Mouse (Mus musculus): ENCODE measurements around the gene Rad51c. TPM values are rescaled to one million over a fixed set of nuclear protein-coding genes. Genes with fewer than 3 reads are reported as not detected.
A peak's percentile ranks its signal among the peaks of the same experiment; 100 is the strongest.
"Not testable (repeated sequence)": the region's sequence is repeated elsewhere in the genome, so short reads cannot be mapped to it uniquely, and the experiment has no call there.

The Rad51c gene
- polyA plus RNA-seq, 1 experiment from 2014 or later, result 4.5 TPM

DNA sequence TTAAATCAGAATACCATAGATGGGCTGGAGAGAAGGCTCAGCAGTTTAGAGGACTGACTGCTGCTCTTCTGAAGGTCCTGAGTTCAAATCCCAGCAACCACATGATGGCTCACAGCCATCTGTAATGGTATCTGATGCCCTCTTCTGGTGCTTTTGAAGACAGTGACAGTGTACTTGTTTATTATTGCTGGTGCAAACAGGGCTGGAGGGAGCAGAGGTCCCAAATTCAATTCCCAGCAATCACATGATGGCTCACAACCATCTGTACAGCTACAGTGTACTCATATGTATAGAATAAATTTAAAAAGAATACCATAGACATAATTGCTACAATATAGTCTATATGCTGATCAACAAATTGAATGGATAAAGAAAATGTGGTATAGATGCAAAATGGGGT is 42.7 kb upstream of the Rad51c start:
- Histone ChIP-seq H3K27me3 (replicated peaks; ENCODE audit: control insufficient read depth, insufficient read depth, low read length) (no peaks in the 10 kb centered on the region), H3K9me3 (replicated peaks; ENCODE audit: control insufficient read depth, low read length) (no peaks in the 10 kb centered on the region), H3K27ac (ENCODE audit: low read depth, low read length) (no peak overlapping the region), H3K4me3 (ENCODE audit: low read depth, low read length) (no peak overlapping the region), H3K36me3 (ENCODE audit: control insufficient read depth, insufficient read depth, low read length) (no peaks in the 10 kb centered on the region), H3K4me2 (ENCODE audit: low read length) (no peak overlapping the region), H3K9ac (ENCODE audit: low read length) (no peak overlapping the region), H3K4me1 (ENCODE audit: control insufficient read depth, insufficient read depth, low read length) (0 out of 2 replicates have a peak, but pooled peaks cover under 1% of the 10 kb centered on the region)
- DNase-seq (ENCODE audit: low spot score) (no peak), ATAC-seq (no peak)

DNA sequence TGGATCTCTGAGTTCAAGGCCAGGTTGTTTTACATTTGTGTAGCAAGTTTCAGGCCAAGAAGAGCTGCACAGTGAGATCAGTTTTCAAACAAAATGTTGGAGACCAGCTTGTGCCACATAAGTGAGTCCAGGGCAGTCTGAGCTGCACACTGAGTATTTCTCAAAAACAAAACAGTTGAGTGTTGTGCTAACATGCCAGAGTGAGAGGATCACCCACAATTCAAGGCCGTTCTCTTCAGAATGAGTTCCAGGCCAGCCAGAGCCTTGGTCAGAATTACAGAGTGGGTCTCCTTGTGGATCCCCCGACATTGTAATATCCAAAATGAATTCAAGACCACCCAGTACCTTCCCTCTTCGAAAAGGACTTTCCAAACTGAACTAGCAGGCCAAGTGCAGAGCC is 41.4 kb upstream of the Rad51c start:
- ATAC-seq, result no peak
- 0 out of 2 replicates have a peak, but pooled peaks cover 3% of the 10 kb centered on the region for H3K4me1 ChIP-seq (ENCODE audit: control insufficient read depth, insufficient read depth, low read length)
- H3K9me3 ChIP-seq (replicated peaks; ENCODE audit: control insufficient read depth, low read length), result no peaks in the 10 kb centered on the region
- H3K9ac ChIP-seq (ENCODE audit: low read length), result no peak overlapping the region
- no peaks in the 10 kb centered on the region for H3K36me3 ChIP-seq (ENCODE audit: control insufficient read depth, insufficient read depth, low read length)
- H3K4me2 ChIP-seq (ENCODE audit: low read length), result no peak overlapping the region
- H3K27me3 ChIP-seq (replicated peaks; ENCODE audit: control insufficient read depth, insufficient read depth, low read length), result no peaks in the 10 kb centered on the region
- DNase-seq (ENCODE audit: low spot score), result no peak
- H3K27ac ChIP-seq (ENCODE audit: low read depth, low read length), result no peak overlapping the region
- no peak overlapping the region for H3K4me3 ChIP-seq (ENCODE audit: low read depth, low read length)
- 92% methylated on average over 3 of the region's 3 CpGs for WGBS

- H3K27me3 ChIP-seq (replicated peaks; ENCODE audit: control insufficient read depth, insufficient read depth, low read length); DNase-seq (ENCODE audit: low spot score); H3K9me3 ChIP-seq (replicated peaks; ENCODE audit: control insufficient read depth, low read length); H3K9ac ChIP-seq (ENCODE audit: low read length); H3K4me1 ChIP-seq (ENCODE audit: control insufficient read depth, insufficient read depth, low read length); ATAC-seq; H3K4me3 ChIP-seq (ENCODE audit: low read depth, low read length); H3K36me3 ChIP-seq (ENCODE audit: control insufficient read depth, insufficient read depth, low read length); H3K4me2 ChIP-seq (ENCODE audit: low read length); H3K27ac ChIP-seq (ENCODE audit: low read depth, low read length): not testable (repeated sequence)
- WGBS, result 88% methylated on average over 2 of the region's 4 CpGs
These were observed 40.8 kb upstream of the Rad51c start for GRCm38 (mm10) chr11:87445593-87445992.

DNA sequence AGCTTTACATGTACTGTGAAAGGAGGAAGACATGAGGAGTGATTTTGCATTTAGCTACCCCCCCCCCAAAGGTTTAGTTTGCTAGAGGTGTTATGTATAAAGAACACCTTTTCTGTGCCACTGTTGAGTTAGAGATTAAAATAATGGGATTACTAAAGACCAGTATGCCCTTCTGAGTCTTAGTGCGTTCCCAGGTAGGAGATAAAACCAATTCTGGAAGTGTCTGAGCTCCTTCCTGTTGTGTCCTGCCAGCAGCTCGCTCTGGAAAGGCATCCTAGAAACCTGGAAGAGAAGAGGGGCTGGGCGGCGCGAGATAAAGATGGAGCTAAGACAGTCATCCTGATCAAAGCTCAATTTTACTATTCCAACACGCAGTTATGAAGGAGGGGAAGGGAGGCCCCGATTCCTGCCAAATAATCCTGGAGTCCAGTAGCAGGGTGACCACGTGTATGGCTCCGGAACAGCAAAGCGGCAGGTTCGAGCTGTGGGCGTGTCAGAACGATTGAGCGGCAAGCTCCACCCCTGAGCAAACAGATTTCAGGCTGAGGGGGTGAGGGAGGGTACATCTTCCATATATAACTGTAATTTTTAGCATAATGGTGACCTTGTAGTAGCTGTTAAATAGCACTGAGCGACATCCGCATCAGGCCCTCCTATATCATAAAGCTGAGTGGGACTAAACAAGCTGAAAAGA is 40.1 kb upstream of the Rad51c start:
- Histone ChIP-seq H3K36me3 (ENCODE audit: control insufficient read depth, insufficient read depth, low read length) (no peaks in the 10 kb centered on the region), H3K27ac (ENCODE audit: low read depth, low read length) (no peak overlapping the region), H3K9me3 (replicated peaks; ENCODE audit: control insufficient read depth, low read length) (no peaks in the 10 kb centered on the region), H3K4me2 (ENCODE audit: low read length) (no peak overlapping the region), H3K27me3 (replicated peaks; ENCODE audit: control insufficient read depth, insufficient read depth, low read length) (no peaks in the 10 kb centered on the region), H3K9ac (ENCODE audit: low read length) (no peak overlapping the region), H3K4me3 (ENCODE audit: low read depth, low read length) (no peak overlapping the region), H3K4me1 (ENCODE audit: control insufficient read depth, insufficient read depth, low read length) (0 out of 2 replicates have a peak, but pooled peaks cover 3% of the 10 kb centered on the region)
- DNase-seq (ENCODE audit: low spot score), result no peak
- 11% methylated on average over 16 of the region's 16 CpGs for WGBS
- no peak for ATAC-seq

- not testable (repeated sequence) for DNase-seq (ENCODE audit: low spot score); ATAC-seq; H3K9ac ChIP-seq (ENCODE audit: low read length); H3K9me3 ChIP-seq (replicated peaks; ENCODE audit: control insufficient read depth, low read length); H3K4me3 ChIP-seq (ENCODE audit: low read depth, low read length); H3K36me3 ChIP-seq (ENCODE audit: control insufficient read depth, insufficient read depth, low read length); H3K27me3 ChIP-seq (replicated peaks; ENCODE audit: control insufficient read depth, insufficient read depth, low read length); H3K4me1 ChIP-seq (ENCODE audit: control insufficient read depth, insufficient read depth, low read length); H3K4me2 ChIP-seq (ENCODE audit: low read length); H3K27ac ChIP-seq (ENCODE audit: low read depth, low read length)
- 75% methylated on average over 10 of the region's 10 CpGs for WGBS
These were observed 39.3 kb upstream of the Rad51c start for GRCm38 (mm10) chr11:87444056-87444455.

- H3K4me2 ChIP-seq (ENCODE audit: low read length), result no peak overlapping the region
- no peaks in the 10 kb centered on the region for H3K27me3 ChIP-seq (replicated peaks; ENCODE audit: control insufficient read depth, insufficient read depth, low read length)
- ATAC-seq (no peak; the same call in 1 of the 2 replicates), DNase-seq (ENCODE audit: low spot score) (peak; percentile 94)
- H3K36me3 ChIP-seq (ENCODE audit: control insufficient read depth, insufficient read depth, low read length), result no peaks in the 10 kb centered on the region
- H3K4me3 ChIP-seq (ENCODE audit: low read depth, low read length), result no peak overlapping the region
- H3K9ac ChIP-seq (ENCODE audit: low read length), result no peak overlapping the region
- 0 out of 2 replicates have a peak, but pooled peaks cover 3% of the 10 kb centered on the region for H3K4me1 ChIP-seq (ENCODE audit: control insufficient read depth, insufficient read depth, low read length)
- H3K9me3 ChIP-seq (replicated peaks; ENCODE audit: control insufficient read depth, low read length), result no peaks in the 10 kb centered on the region
- H3K27ac ChIP-seq (ENCODE audit: low read depth, low read length), result peak overlapping the region; percentile 74
- 2% methylated on average over 5 of the region's 5 CpGs for WGBS
These were observed 38.7 kb upstream of the Rad51c start for GRCm38 (mm10) chr11:87443373-87443883.

- DNase-seq (ENCODE audit: low spot score), result peak; percentile 66
- WGBS, result under 1% methylated on average over 32 of the region's 62 CpGs
- not testable (repeated sequence) for H3K36me3 ChIP-seq (ENCODE audit: control insufficient read depth, insufficient read depth, low read length); H3K9me3 ChIP-seq (replicated peaks; ENCODE audit: control insufficient read depth, low read length); H3K4me1 ChIP-seq (ENCODE audit: control insufficient read depth, insufficient read depth, low read length); H3K27me3 ChIP-seq (replicated peaks; ENCODE audit: control insufficient read depth, insufficient read depth, low read length)
- ATAC-seq, result peak; percentile 96
- Histone ChIP-seq H3K9ac (ENCODE audit: low read length) (peak overlapping the region; percentile 53; the same call in 1 of the 2 replicates), H3K4me2 (ENCODE audit: low read length) (peak overlapping the region; percentile 51), H3K4me3 (ENCODE audit: low read depth, low read length) (peak overlapping the region; percentile 23), H3K27ac (ENCODE audit: low read depth, low read length) (peak overlapping the region; percentile 62; the same call in 1 of the 2 replicates)
These were observed 38.1 kb upstream of the Rad51c start for GRCm38 (mm10) chr11:87442643-87443372.

DNA sequence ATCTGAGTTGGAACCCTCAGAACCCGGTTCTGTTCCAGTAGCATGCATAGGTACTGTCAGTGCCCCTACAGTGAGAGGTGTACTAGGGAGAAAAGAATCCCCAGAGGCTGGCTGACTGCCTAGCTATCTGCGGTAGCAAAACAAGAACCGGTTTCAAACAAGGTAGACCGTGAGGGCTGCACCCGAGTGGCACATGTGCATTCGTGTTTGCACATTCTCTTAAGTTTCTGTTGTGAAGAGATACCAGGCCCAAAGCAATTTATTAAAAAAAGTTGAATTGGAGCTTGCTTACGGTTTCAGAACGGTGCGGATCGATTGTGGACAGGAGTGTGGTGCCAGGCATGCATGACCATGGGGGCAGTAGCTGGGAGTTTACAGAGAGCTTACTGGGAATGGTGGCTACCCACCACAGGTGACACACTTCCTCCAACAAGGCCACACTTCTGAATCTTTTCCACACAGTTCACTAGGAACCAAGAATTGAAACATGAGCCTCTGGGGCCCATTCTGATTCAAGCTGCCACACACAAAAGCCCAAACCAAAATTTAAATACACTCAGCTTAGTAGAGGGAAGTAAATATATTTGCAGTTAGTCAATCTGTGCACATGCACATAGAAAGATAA is 35.2 kb upstream of the Rad51c start:
- H3K27me3 ChIP-seq (replicated peaks; ENCODE audit: control insufficient read depth, insufficient read depth, low read length), result no peaks in the 10 kb centered on the region
- H3K4me2 ChIP-seq (ENCODE audit: low read length), result no peak overlapping the region
- 0 out of 2 replicates have a peak, but pooled peaks cover 3% of the 10 kb centered on the region for H3K4me1 ChIP-seq (ENCODE audit: control insufficient read depth, insufficient read depth, low read length)
- ATAC-seq (no peak), DNase-seq (ENCODE audit: low spot score) (no peak)
- H3K9ac ChIP-seq (ENCODE audit: low read length), result no peak overlapping the region
- H3K27ac ChIP-seq (ENCODE audit: low read depth, low read length), result no peak overlapping the region
- no peaks in the 10 kb centered on the region for H3K36me3 ChIP-seq (ENCODE audit: control insufficient read depth, insufficient read depth, low read length)
- WGBS, result 89% methylated on average over 10 of the region's 10 CpGs
- no peaks in the 10 kb centered on the region for H3K9me3 ChIP-seq (replicated peaks; ENCODE audit: control insufficient read depth, low read length)
- no peak overlapping the region for H3K4me3 ChIP-seq (ENCODE audit: low read depth, low read length)

All from forebrain, embryonic 14.5 days (tissue).